Mouse (Mus musculus) lung, postnatal 0 days (tissue): ENCODE data around the gene Cers2.

ENCODE experiments used
- CTCF ChIP-seq: IDR thresholded peaks from 2 replicates; pipeline ENCODE4 v1.5.1; 2016; ENCODE audit warnings: antibody characterized with exemption, mild to moderate bottlenecking
- EP300 ChIP-seq: IDR thresholded peaks from 2 replicates; pipeline ENCODE4 v1.6.1; 2016; ENCODE audit warnings: antibody characterized with exemption, mild to moderate bottlenecking, control low read depth

- TF ChIP-seq CTCF (no peak), EP300 (no peak)
These were observed 5.4 kb downstream of the Cers2 start for GRCm38 (mm10) chr3:95319701-95320625.
